Mouse (Mus musculus) inflammation-experienced regulatory T-cells, adult 16 weeks (primary cell): ENCODE measurements around the gene Glyat. TPM values are rescaled to one million over a fixed set of nuclear protein-coding genes. Genes with fewer than 3 reads are reported as not detected.

Experiments
- polyA plus RNA-seq: library from polyadenylated mRNA; unstranded; fragments of 100-300 nt; shearing (Covaris generic); gene quantifications from one replicate; pipeline ENCODE4 v1.2.1, GENCODE M21; 2017

Gene Glyat
- polyA plus RNA-seq: not detected

DNA sequence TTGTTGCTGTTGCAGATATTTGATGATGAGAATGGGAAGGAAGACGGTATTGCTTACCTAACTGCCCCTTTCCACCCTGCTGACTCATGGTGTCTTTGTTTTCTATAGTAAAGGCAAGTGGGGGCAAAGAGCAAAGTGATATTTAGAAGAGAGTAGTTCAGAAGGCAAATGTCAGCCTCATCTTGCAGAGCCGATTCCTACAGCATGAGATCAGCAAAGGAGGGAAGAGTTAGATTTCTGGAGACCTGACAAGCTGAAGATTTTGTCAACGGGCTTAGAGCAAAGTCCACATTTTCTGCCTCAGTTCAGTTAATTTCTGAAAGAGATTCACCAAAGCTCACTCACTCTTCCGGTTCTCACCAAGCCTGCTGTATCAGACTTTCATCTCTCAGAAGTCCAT is at the start of gene Glyat:
Glyat (plus strand) TSS at position 133 of the 400 bp plus-strand sequence.

GRCm38 (mm10) chr19:12599674-12600073 is 33.4 kb upstream of the Glyat start, which contains the start of gene Gm4952:
Gm4952 (plus strand) TSS chr19:12599974.

GRCm38 (mm10) chr19:12670139-12670538 is 37.0 kb downstream of the Glyat start, which contains the start of gene Olfr1442:
Olfr1442 (plus strand) TSS chr19:12670439.

DNA sequence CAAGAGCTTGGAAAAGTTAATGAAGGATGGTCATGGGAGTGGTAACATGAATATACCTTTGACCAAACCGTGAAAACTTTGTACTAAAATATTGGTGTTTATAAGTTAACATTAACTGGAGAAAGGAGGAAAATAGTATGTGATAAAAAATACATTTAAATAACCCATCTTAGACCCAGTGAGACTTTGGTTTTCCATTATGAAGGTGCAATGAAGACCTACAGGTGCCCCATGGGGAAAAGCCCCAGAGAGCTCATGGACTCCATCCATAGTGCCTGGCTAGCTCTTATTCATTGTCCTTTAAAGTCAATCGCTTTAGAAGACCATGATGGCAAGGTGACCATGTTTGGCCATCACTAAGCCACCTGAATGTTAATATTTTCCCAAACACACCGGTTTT is 44.7 kb downstream of the Glyat start, which contains the start of gene Olfr1443:
Olfr1443 (plus strand) TSS at position 301 of the 400 bp plus-strand sequence.

DNA sequence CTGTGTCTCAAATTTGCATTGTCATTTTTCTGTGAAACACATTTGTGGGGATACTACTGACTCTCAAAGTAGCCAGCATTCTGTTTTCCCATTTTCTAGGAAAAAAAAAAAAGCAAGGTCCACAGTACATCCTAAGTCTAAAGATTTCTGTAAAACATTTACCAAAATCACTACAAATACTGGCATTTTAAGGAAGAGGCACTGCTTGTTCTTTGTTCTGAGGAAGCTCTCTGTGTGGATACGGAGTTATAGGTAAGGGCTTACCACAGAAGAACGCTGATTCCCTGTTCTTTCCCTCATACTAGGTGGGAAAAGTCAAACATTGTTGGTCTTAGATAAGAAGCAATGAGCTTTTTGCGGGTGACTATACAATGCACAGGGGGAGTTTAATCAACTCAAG is 62.5 kb downstream of the Glyat start, which contains the start of gene Keg1:
Keg1 (plus strand) TSS at position 197 of the 400 bp plus-strand sequence.

Other genes with a start within 250 kb of the Glyat start
- gene Olfr1440, start 246.0 kb upstream of the Glyat start, polyA plus RNA-seq: not detected
- gene Olfr1441, start 215.9 kb upstream of the Glyat start, polyA plus RNA-seq: not detected
- gene Pfpl, start 205.4 kb upstream of the Glyat start, polyA plus RNA-seq: not detected
- 0.96 TPM for gene Mpeg1, start 172.5 kb upstream of the Glyat start, polyA plus RNA-seq
- gene Dtx4, start 131.9 kb upstream of the Glyat start, polyA plus RNA-seq: 9.6 TPM
- 57.0 TPM for gene Fam111a, start 87.6 kb upstream of the Glyat start, polyA plus RNA-seq
- not detected for gene Gm4952, start 33.3 kb upstream of the Glyat start, polyA plus RNA-seq
- gene Olfr1442, start 37.1 kb downstream of the Glyat start, polyA plus RNA-seq: not detected
- gene Olfr1443, start 44.8 kb downstream of the Glyat start, polyA plus RNA-seq: not detected
- gene Keg1, start 62.5 kb downstream of the Glyat start, polyA plus RNA-seq: not detected
- 1.1 TPM for gene Cntf, start 132.3 kb downstream of the Glyat start, polyA plus RNA-seq
- gene Zfp91, start 162.8 kb downstream of the Glyat start, polyA plus RNA-seq: 8.7 TPM
- 291 TPM for gene Lpxn, start 162.9 kb downstream of the Glyat start, polyA plus RNA-seq
- not detected for gene Gm5244, start 213.4 kb downstream of the Glyat start, polyA plus RNA-seq
- gene Olfr1444, start 224.0 kb downstream of the Glyat start, polyA plus RNA-seq: 0.68 TPM